Mouse (Mus musculus): ENCODE results near the gene Sbsn. TPM values are rescaled to one million over a fixed set of nuclear protein-coding genes. Genes with fewer than 3 reads are reported as not detected.
A peak's percentile ranks its signal among the peaks of the same experiment; 100 is the strongest.

Sbsn gene
- polyA plus RNA-seq, 2 experiments = 0.37 TPM; not detected in 1

GRCm38 (mm10) chr7:30776104-30776503 lies 24.8 kb downstream of the Sbsn start:
- ATAC-seq (ENCODE audit: insufficient read depth) = no peak
- TF ChIP-seq CTCF (IDR thresholded peaks at IDR 0.05; ENCODE audit: low read depth) (no peak), EP300 (IDR thresholded peaks at IDR 0.05; ENCODE audit: low read depth) (no peak)
- no peak overlapping the region for H3K4me2 ChIP-seq (ENCODE audit: low read depth)

GRCm38 (mm10) chr7:30777081-30777579 lies 25.9 kb downstream of the Sbsn start:
- TF ChIP-seq CTCF (IDR thresholded peaks at IDR 0.05; ENCODE audit: low read depth) (no peak), EP300 (IDR thresholded peaks at IDR 0.05; ENCODE audit: low read depth) (no peak)
- 45% methylated on average over 7 of the region's 7 CpGs for WGBS (ENCODE audit: insufficient replicate concordance)
- no peak overlapping the region for H3K4me2 ChIP-seq (ENCODE audit: low read depth)
- no peak overlapping the region for H3K27ac ChIP-seq
- DNase-seq (ENCODE audit: low read depth in 3 of 3, low spot score in 3 of 3) (no peak), ATAC-seq (ENCODE audit: insufficient read depth) (no peak)
- no peaks in the 10 kb centered on the region for H3K36me3 ChIP-seq (replicated peaks; ENCODE audit: control insufficient read depth, insufficient read depth, low read depth)
- no peaks in the 10 kb centered on the region for H3K9me3 ChIP-seq (ENCODE audit: control insufficient read depth, low read length)
- no peak overlapping the region for H3K9ac ChIP-seq (replicated peaks)
- H3K4me1 ChIP-seq (replicated peaks; ENCODE audit: control insufficient read depth in 2 of 2, insufficient read depth in 2 of 2, low read length in 1 of 2) = no peaks in the 10 kb centered on the region
- no peak overlapping the region for H3K4me3 ChIP-seq (ENCODE audit: insufficient read depth in 1 of 2, low read depth in 2 of 2, low read length in 2 of 2)
- H3K27me3 ChIP-seq (ENCODE audit: control insufficient read depth, insufficient read depth, low read length) = no peaks in the 10 kb centered on the region

More at GRCm38 (mm10) chr7:30776104-30776503, 24.8 kb downstream of the Sbsn start:
- Histone ChIP-seq H3K4me3 (ENCODE audit: insufficient read depth in 1 of 2, low read depth in 2 of 2, low read length in 2 of 2) (no peak overlapping the region), H3K9me3 (ENCODE audit: control insufficient read depth, low read length) (no peaks in the 10 kb centered on the region), H3K36me3 (replicated peaks; ENCODE audit: control insufficient read depth, insufficient read depth, low read depth) (no peaks in the 10 kb centered on the region), H3K27me3 (ENCODE audit: control insufficient read depth, insufficient read depth, low read length) (no peaks in the 10 kb centered on the region), H3K27ac (no peak overlapping the region), H3K4me1 (replicated peaks; ENCODE audit: control insufficient read depth in 2 of 2, insufficient read depth in 2 of 2, low read length in 1 of 2) (no peaks in the 10 kb centered on the region), H3K9ac (replicated peaks) (no peak overlapping the region)
- WGBS (ENCODE audit: insufficient replicate concordance) = 61% methylated on average over 9 of the region's 9 CpGs
- DNase-seq (ENCODE audit: low read depth in 3 of 3, low spot score in 3 of 3) = no peak

GRCm38 (mm10) chr7:30777911-30778310 lies 26.6 kb downstream of the Sbsn start:
- Histone ChIP-seq H3K9me3 (ENCODE audit: control insufficient read depth, low read length) (no peaks in the 10 kb centered on the region), H3K27me3 (ENCODE audit: control insufficient read depth, insufficient read depth, low read length) (no peaks in the 10 kb centered on the region), H3K9ac (replicated peaks) (no peak overlapping the region), H3K4me1 (replicated peaks; ENCODE audit: control insufficient read depth in 2 of 2, insufficient read depth in 2 of 2, low read length in 1 of 2) (no peaks in the 10 kb centered on the region), H3K27ac (no peak overlapping the region), H3K36me3 (replicated peaks; ENCODE audit: control insufficient read depth, insufficient read depth, low read depth) (no peaks in the 10 kb centered on the region), H3K4me2 (ENCODE audit: low read depth) (no peak overlapping the region), H3K4me3 (ENCODE audit: insufficient read depth in 1 of 2, low read depth in 2 of 2, low read length in 2 of 2) (no peak overlapping the region)
- TF ChIP-seq CTCF (IDR thresholded peaks at IDR 0.05; ENCODE audit: low read depth) = no peak
- no peak for TF ChIP-seq EP300 (IDR thresholded peaks at IDR 0.05; ENCODE audit: low read depth)
- WGBS (ENCODE audit: insufficient replicate concordance) = 38% methylated on average over 1 of the region's 1 CpGs
- ATAC-seq (ENCODE audit: insufficient read depth) = no peak
- no peak for DNase-seq (ENCODE audit: low read depth in 3 of 3, low spot score in 3 of 3)

DNA sequence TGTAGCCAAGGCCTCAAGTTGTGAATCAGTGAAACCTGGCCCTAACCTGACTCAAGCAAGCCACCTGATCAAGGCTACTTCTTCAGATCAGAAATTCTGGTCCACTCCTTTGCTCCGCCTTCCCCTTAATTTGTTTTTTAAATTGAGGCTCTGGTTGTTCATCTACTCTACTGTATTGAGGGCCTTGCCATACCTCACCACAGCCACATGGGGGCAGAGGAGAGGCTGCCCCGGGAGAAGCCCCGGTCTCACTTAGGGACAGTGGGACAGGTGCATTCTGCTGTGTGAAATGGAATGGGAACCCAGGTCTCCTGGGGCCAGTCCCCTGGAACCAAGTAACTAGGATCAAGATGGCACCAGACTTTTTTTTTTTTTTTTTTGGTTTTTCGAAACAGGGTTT lies 30.5 kb downstream of the Sbsn start:
- Histone ChIP-seq H3K27me3 (ENCODE audit: control insufficient read depth, insufficient read depth, low read length) (no peaks in the 10 kb centered on the region), H3K27ac (no peak overlapping the region), H3K4me2 (ENCODE audit: low read depth) (no peak overlapping the region), H3K4me3 (ENCODE audit: insufficient read depth in 1 of 2, low read depth in 2 of 2, low read length in 2 of 2) (no peak overlapping the region), H3K9me3 (ENCODE audit: control insufficient read depth, low read length) (no peaks in the 10 kb centered on the region), H3K9ac (replicated peaks) (no peak overlapping the region), H3K4me1 (replicated peaks; ENCODE audit: control insufficient read depth in 2 of 2, insufficient read depth in 2 of 2, low read length in 1 of 2) (no peaks in the 10 kb centered on the region), H3K36me3 (replicated peaks; ENCODE audit: control insufficient read depth, insufficient read depth, low read depth) (no peaks in the 10 kb centered on the region)
- no peak for DNase-seq (ENCODE audit: low read depth in 3 of 3, low spot score in 3 of 3)
- TF ChIP-seq EP300 (IDR thresholded peaks at IDR 0.05; ENCODE audit: low read depth) = no peak
- TF ChIP-seq CTCF (IDR thresholded peaks at IDR 0.05; ENCODE audit: low read depth) = peak; percentile 77
- ATAC-seq (ENCODE audit: insufficient read depth) = no peak
- 40% methylated on average over 4 of the region's 4 CpGs for WGBS (ENCODE audit: insufficient replicate concordance)

DNA sequence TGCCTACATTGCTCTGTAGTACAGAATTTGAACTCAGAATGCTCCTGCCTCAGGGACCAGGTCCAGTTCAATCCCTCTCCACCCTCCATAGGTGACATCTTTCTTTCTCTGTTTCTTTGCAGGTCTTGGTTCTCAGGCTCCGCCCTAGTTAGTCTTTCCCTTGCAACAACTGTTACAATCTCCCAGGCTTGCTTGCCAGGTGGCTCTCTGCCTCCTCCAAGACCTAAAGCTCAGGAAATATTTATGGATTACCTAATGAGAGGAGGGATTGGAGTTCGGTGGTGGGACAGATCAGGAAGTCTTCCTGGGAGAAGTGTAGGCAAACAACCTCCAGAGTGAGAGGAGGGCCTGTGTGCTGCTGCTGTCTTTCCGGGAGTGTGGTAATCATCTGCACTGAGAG lies 31.4 kb downstream of the Sbsn start:
- Histone ChIP-seq H3K27me3 (ENCODE audit: control insufficient read depth, insufficient read depth, low read length) (no peaks in the 10 kb centered on the region), H3K27ac (no peak overlapping the region), H3K4me2 (ENCODE audit: low read depth) (no peak overlapping the region), H3K9ac (replicated peaks) (no peak overlapping the region), H3K9me3 (ENCODE audit: control insufficient read depth, low read length) (no peaks in the 10 kb centered on the region), H3K4me3 (ENCODE audit: insufficient read depth in 1 of 2, low read depth in 2 of 2, low read length in 2 of 2) (no peak overlapping the region), H3K36me3 (replicated peaks; ENCODE audit: control insufficient read depth, insufficient read depth, low read depth) (no peaks in the 10 kb centered on the region), H3K4me1 (replicated peaks; ENCODE audit: control insufficient read depth in 2 of 2, insufficient read depth in 2 of 2, low read length in 1 of 2) (no peaks in the 10 kb centered on the region)
- WGBS (ENCODE audit: insufficient replicate concordance) = 45% methylated on average over 3 of the region's 3 CpGs
- TF ChIP-seq CTCF (IDR thresholded peaks at IDR 0.05; ENCODE audit: low read depth) (no peak), EP300 (IDR thresholded peaks at IDR 0.05; ENCODE audit: low read depth) (no peak)
- DNase-seq (ENCODE audit: low read depth in 3 of 3, low spot score in 3 of 3) (no peak), ATAC-seq (ENCODE audit: insufficient read depth) (no peak)

All from liver, embryonic 14.5 days (tissue).